Mouse (Mus musculus): ENCODE data around the gene Ssh2. TPM values are rescaled to one million over a fixed set of nuclear protein-coding genes. Genes with fewer than 3 reads are reported as not detected.

Ssh2 gene
- total RNA-seq, 1 experiment: 7.7 TPM

- DNase-seq (ENCODE audit: low read depth, low spot score): no peak
- TF ChIP-seq HCFC1 (IDR thresholded peaks at IDR 0.05; ENCODE audit: borderline replicate concordance, insufficient read depth, low read length) (no peak), ZNF384 (IDR thresholded peaks at IDR 0.05; ENCODE audit: low read depth, low read length) (no peak), CHD2 (IDR thresholded peaks at IDR 0.05; ENCODE audit: low read depth, low read length) (no peak), MAFK (IDR thresholded peaks at IDR 0.05; ENCODE audit: insufficient read depth, low read depth, low read length) (no peak), ZC3H11A (IDR thresholded peaks at IDR 0.05; ENCODE audit: borderline replicate concordance, low read depth, low read length) (no peak)
- no peak overlapping the region for H3K27ac ChIP-seq (ENCODE audit: insufficient read depth, low read depth, low read length, poor library complexity, severe bottlenecking)
- peak overlapping the region; percentile 86 for H3K9ac ChIP-seq (ENCODE audit: insufficient read depth, low read depth, low read length, poor library complexity, severe bottlenecking)
- in situ Hi-C loops (cut with MboI; ENCODE audit: low sequenced_read_pairs in 2 of 2, unreplicated experiment in 2 of 2): no loop called here
- H3K36me3 ChIP-seq (ENCODE audit: control insufficient read depth, insufficient read depth, low read length, poor library complexity, severe bottlenecking): peaks cover 2% of the 10 kb centered on the region; the same call in 1 of the 2 replicates
- H3K4me3 ChIP-seq (ENCODE audit: insufficient read depth in 1 of 2, low read depth in 1 of 2, low read length in 2 of 2, poor library complexity in 1 of 2, severe bottlenecking in 1 of 2): peak overlapping the region; percentile 76 to 94
- H3K9me3 ChIP-seq (ENCODE audit: control insufficient read depth, insufficient read depth, low read depth, low read length): no peaks in the 10 kb centered on the region
- peaks cover 18 to 34% of the 10 kb centered on the region in 2 experiments for H3K4me1 ChIP-seq (ENCODE audit: control insufficient read depth in 2 of 2, insufficient read depth in 2 of 2, low read length in 2 of 2, poor library complexity in 1 of 2)
These were observed 278.2 kb downstream of the Ssh2 start for GRCm38 (mm10) chr11:77494344-77494676.

- no peak for DNase-seq (ENCODE audit: low read depth, low spot score)
- TF ChIP-seq ZNF384 (IDR thresholded peaks at IDR 0.05; ENCODE audit: low read depth, low read length) (no peak), MAFK (IDR thresholded peaks at IDR 0.05; ENCODE audit: insufficient read depth, low read depth, low read length) (no peak), CHD2 (IDR thresholded peaks at IDR 0.05; ENCODE audit: low read depth, low read length) (no peak), HCFC1 (IDR thresholded peaks at IDR 0.05; ENCODE audit: borderline replicate concordance, insufficient read depth, low read length) (no peak), ZC3H11A (IDR thresholded peaks at IDR 0.05; ENCODE audit: borderline replicate concordance, low read depth, low read length) (no peak)
- Histone ChIP-seq H3K36me3 (ENCODE audit: control insufficient read depth, insufficient read depth, low read length, poor library complexity, severe bottlenecking) (peaks cover 7% of the 10 kb centered on the region; the same call in 1 of the 2 replicates), H3K4me3 (ENCODE audit: insufficient read depth in 1 of 2, low read depth in 1 of 2, low read length in 2 of 2, poor library complexity in 1 of 2, severe bottlenecking in 1 of 2) (peak overlapping the region; percentile 76 to 94; a peak in 3 of 4 replicates), H3K9ac (ENCODE audit: insufficient read depth, low read depth, low read length, poor library complexity, severe bottlenecking) (peak overlapping the region; percentile 86; the same call in 1 of the 2 replicates), H3K4me1 (ENCODE audit: control insufficient read depth in 2 of 2, insufficient read depth in 2 of 2, low read length in 2 of 2, poor library complexity in 1 of 2) (peaks cover 18 to 36% of the 10 kb centered on the region in 2 experiments), H3K9me3 (ENCODE audit: control insufficient read depth, insufficient read depth, low read depth, low read length) (no peaks in the 10 kb centered on the region), H3K27ac (ENCODE audit: insufficient read depth, low read depth, low read length, poor library complexity, severe bottlenecking) (no peak overlapping the region)
- in situ Hi-C loops (cut with MboI; ENCODE audit: low sequenced_read_pairs in 2 of 2, unreplicated experiment in 2 of 2): no loop called here
These were observed 278.7 kb downstream of the Ssh2 start for GRCm38 (mm10) chr11:77494782-77495181.

GRCm38 (mm10) chr11:77495507-77495906 lies 279.4 kb downstream of the Ssh2 start:
- H3K4me1 ChIP-seq (ENCODE audit: control insufficient read depth in 2 of 2, insufficient read depth in 2 of 2, low read length in 2 of 2, poor library complexity in 1 of 2): peaks cover 18 to 41% of the 10 kb centered on the region in 2 experiments
- H3K9ac ChIP-seq (ENCODE audit: insufficient read depth, low read depth, low read length, poor library complexity, severe bottlenecking): no peak overlapping the region
- DNase-seq (ENCODE audit: low read depth, low spot score): no peak
- H3K4me3 ChIP-seq (ENCODE audit: insufficient read depth in 1 of 2, low read depth in 1 of 2, low read length in 2 of 2, poor library complexity in 1 of 2, severe bottlenecking in 1 of 2): no peak overlapping the region
- H3K9me3 ChIP-seq (ENCODE audit: control insufficient read depth, insufficient read depth, low read depth, low read length): no peaks in the 10 kb centered on the region
- H3K36me3 ChIP-seq (ENCODE audit: control insufficient read depth, insufficient read depth, low read length, poor library complexity, severe bottlenecking): peaks cover 14% of the 10 kb centered on the region
- H3K27ac ChIP-seq (ENCODE audit: insufficient read depth, low read depth, low read length, poor library complexity, severe bottlenecking): no peak overlapping the region
- TF ChIP-seq HCFC1 (IDR thresholded peaks at IDR 0.05; ENCODE audit: borderline replicate concordance, insufficient read depth, low read length): no peak
- no peak for TF ChIP-seq MAFK (IDR thresholded peaks at IDR 0.05; ENCODE audit: insufficient read depth, low read depth, low read length)
- TF ChIP-seq CHD2 (IDR thresholded peaks at IDR 0.05; ENCODE audit: low read depth, low read length): no peak
- TF ChIP-seq ZC3H11A (IDR thresholded peaks at IDR 0.05; ENCODE audit: borderline replicate concordance, low read depth, low read length): no peak
- no peak for TF ChIP-seq ZNF384 (IDR thresholded peaks at IDR 0.05; ENCODE audit: low read depth, low read length)
- in situ Hi-C loops (cut with MboI; ENCODE audit: low sequenced_read_pairs in 2 of 2, unreplicated experiment in 2 of 2): no loop called here

GRCm38 (mm10) chr11:77497341-77497756 lies 281.3 kb downstream of the Ssh2 start:
- peak; percentile 97 for DNase-seq (ENCODE audit: low read depth, low spot score)
- H3K36me3 ChIP-seq (ENCODE audit: control insufficient read depth, insufficient read depth, low read length, poor library complexity, severe bottlenecking): peaks cover 26% of the 10 kb centered on the region
- peaks cover 18 to 41% of the 10 kb centered on the region in 2 experiments for H3K4me1 ChIP-seq (ENCODE audit: control insufficient read depth in 2 of 2, insufficient read depth in 2 of 2, low read length in 2 of 2, poor library complexity in 1 of 2)
- peak overlapping the region; percentile 52 for H3K9ac ChIP-seq (ENCODE audit: insufficient read depth, low read depth, low read length, poor library complexity, severe bottlenecking)
- peak overlapping the region; percentile 20 to 39; a peak in 3 of 4 replicates for H3K4me3 ChIP-seq (ENCODE audit: insufficient read depth in 1 of 2, low read depth in 1 of 2, low read length in 2 of 2, poor library complexity in 1 of 2, severe bottlenecking in 1 of 2)
- in situ Hi-C loops (cut with MboI; ENCODE audit: low sequenced_read_pairs in 2 of 2, unreplicated experiment in 2 of 2): no loop called here
- H3K9me3 ChIP-seq (ENCODE audit: control insufficient read depth, insufficient read depth, low read depth, low read length): no peaks in the 10 kb centered on the region
- H3K27ac ChIP-seq (ENCODE audit: insufficient read depth, low read depth, low read length, poor library complexity, severe bottlenecking): peak overlapping the region; percentile 90
- no peak for TF ChIP-seq CHD2 (IDR thresholded peaks at IDR 0.05; ENCODE audit: low read depth, low read length)
- TF ChIP-seq MAFK (IDR thresholded peaks at IDR 0.05; ENCODE audit: insufficient read depth, low read depth, low read length): no peak
- no peak for TF ChIP-seq ZC3H11A (IDR thresholded peaks at IDR 0.05; ENCODE audit: borderline replicate concordance, low read depth, low read length)
- TF ChIP-seq ZNF384 (IDR thresholded peaks at IDR 0.05; ENCODE audit: low read depth, low read length): no peak
- no peak for TF ChIP-seq HCFC1 (IDR thresholded peaks at IDR 0.05; ENCODE audit: borderline replicate concordance, insufficient read depth, low read length)

All from ES-E14 (cell line).